ENCODE assay signal across 15 mouse cellular contexts in genomic region chr8:46197673-46198072, GRCm38 (mm10).
"Had no signal": no experiment of that assay in that cellular context is flagged by ENCODE, and none has a peak within 500 bp of the region (broad histone marks: within the 10 kb centered on the region; RNA-seq: fewer than 3 reads in every experiment).

No protein-coding gene starts in this region.

- H3K9ac ChIP-seq: neural tube, embryonic 15.5 days; stomach, embryonic 15.5 days had no signal

- H3K4me2 ChIP-seq: neural tube, embryonic 15.5 days; stomach, embryonic 15.5 days had no signal

- H3K36me3 ChIP-seq: stomach, embryonic 15.5 days had no signal

- H3K9me3 ChIP-seq: neural tube, embryonic 15.5 days; stomach, embryonic 15.5 days had no signal

- H3K27ac ChIP-seq: neural tube, embryonic 15.5 days; stomach, embryonic 15.5 days; stomach, postnatal 0 days had no signal

- H3K27me3 ChIP-seq: neural tube, embryonic 15.5 days; stomach, embryonic 15.5 days had no signal

- DNase-seq: retina, postnatal 1 day; right cerebral cortex, adult 18-20 months; right cerebral cortex, postnatal 14 days; right cerebral cortex, postnatal 25 days; right cerebral cortex, postnatal 4 days; spleen, adult 18-20 months; thymus, adult 18-20 months; thymus, adult 2 months; thymus, postnatal 14 days; thymus, postnatal 25 days; thymus, postnatal 36 days; thymus, postnatal 4 days had no signal

- H3K4me1 ChIP-seq: neural tube, embryonic 15.5 days; stomach, embryonic 15.5 days had no signal

- H3K4me3 ChIP-seq: neural tube, embryonic 15.5 days; stomach, embryonic 15.5 days had no signal
